Mouse (Mus musculus): ENCODE measurements around the gene Zfp820.
A peak's percentile ranks its signal among the peaks of the same experiment; 100 is the strongest.
"Not testable (repeated sequence)": the region's sequence is repeated elsewhere in the genome, so short reads cannot be mapped to it uniquely, and the experiment has no call there.

The Zfp820 gene

GRCm38 (mm10) chr17:21845545-21846321, at the start of gene Zfp820:
Gene Zfp820 (minus strand): TSS chr17:21845772.
- peak; percentile 96 for DNase-seq (ENCODE audit: low spot score)

DNA sequence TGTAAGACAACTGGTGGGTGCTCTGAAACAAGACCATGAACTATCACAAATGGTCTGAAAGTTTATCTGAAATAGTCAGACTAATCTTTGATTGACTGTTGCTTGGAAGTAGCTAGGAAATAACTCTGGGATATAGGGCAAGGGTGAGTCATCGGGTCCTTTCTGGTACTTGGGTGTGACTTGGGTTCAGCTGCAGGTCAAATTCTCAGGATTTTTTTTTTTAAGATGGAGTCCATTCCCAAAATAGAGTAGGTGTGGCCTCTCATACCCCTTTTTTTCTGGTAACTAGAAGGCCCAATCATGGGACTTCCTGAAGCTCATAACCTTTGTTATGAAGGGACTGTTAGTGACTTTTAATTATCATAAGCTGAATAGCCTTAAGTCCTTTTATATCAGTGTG, 25.7 kb upstream of the Zfp820 start:
- DNase-seq (ENCODE audit: low spot score): no peak

DNA sequence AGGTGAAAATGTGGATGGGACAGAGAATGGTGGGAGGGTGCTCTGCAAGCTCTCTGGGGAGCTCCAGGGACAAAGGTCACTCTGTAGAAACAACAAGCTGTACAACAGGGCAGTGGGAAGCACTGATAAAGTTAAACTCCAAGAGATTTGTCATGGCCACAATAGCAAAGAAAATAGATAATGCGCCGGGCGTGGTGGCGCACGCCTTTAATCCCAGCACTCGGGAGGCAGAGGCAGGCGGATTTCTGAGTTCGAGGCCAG, 680 bp upstream of the Zfp820 start:
- not testable (repeated sequence) for DNase-seq (ENCODE audit: low spot score)

- no peak for DNase-seq (ENCODE audit: low spot score)
Measured at GRCm38 (mm10) chr17:21838510-21838909, 7.1 kb downstream of the Zfp820 start.

- peak; percentile 42 for DNase-seq (ENCODE audit: low spot score)
Measured at GRCm38 (mm10) chr17:21801373-21801772, 44.2 kb downstream of the Zfp820 start.

DNA sequence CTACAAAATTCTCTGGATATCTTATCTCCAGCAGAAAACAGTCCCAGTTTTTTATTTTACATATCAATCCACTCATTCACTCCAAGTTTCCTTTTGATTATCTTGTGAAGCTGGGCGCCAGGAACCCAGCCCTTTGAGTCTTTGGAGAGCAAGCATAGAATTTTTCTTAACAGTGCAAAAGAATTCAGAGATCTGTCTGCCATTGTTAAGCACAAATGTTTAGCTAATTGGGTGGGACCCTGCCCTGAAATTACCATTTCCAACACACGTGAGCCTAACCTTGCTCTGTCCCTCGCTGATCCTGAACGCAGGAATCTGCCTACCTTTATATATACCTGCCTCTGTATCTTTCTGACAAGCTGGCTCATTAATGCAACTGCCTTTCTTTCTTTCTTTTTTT, 53.3 kb downstream of the Zfp820 start:
- no peak for DNase-seq (ENCODE audit: low spot score)

DNA sequence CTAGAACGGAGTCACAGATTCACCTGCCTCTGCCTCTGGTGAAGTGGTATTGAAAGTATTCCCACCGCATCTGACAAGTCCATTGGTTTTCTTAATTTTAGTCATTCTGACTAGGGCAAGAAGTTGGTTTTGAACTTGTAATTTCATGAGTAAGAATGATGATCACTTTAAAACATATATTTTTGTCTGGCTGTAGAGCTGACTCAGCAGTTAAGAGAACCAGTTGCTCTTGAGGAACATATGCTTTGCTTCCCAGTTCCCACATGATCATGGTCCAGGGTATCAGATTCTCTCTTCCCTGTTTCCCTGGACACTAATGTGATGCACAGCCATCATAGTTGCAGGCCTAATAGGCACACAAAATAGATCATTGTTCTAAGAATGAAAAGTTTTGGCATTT, 75.2 kb downstream of the Zfp820 start:
- DNase-seq (ENCODE audit: low spot score): no peak
